Mouse (Mus musculus) hindbrain, embryonic 10.5 days (tissue): ENCODE results near the gene Fam71b. TPM values are rescaled to one million over a fixed set of nuclear protein-coding genes. Genes with fewer than 3 reads are reported as not detected.

Experiments used
- DNase-seq: peaks from one replicate; pipeline ENCODE4 v3.0.0-alpha.2; 2017; ENCODE audit warnings: low spot score
- H3K27ac ChIP-seq: fragments of 300-500 bp; sonication (generic); 2 replicates; pipeline ENCODE4 v1.5.1; 2016; ENCODE audit warnings: mild to moderate bottlenecking, moderate library complexity
- H3K27me3 ChIP-seq: fragments of 300-500 bp; sonication (generic); 2 replicates; pipeline ENCODE4 v1.6.1; 2016; ENCODE audit warnings: mild to moderate bottlenecking; ENCODE audit not compliant: poor library complexity, insufficient read depth, severe bottlenecking
- H3K36me3 ChIP-seq: fragments of 300-500 bp; sonication (generic); 2 replicates; pipeline ENCODE4 v1.6.1; 2016; ENCODE audit warnings: mild to moderate bottlenecking, moderate library complexity
- H3K4me1 ChIP-seq: fragments of 300-500 bp; sonication (generic); replicated peaks from 2 replicates; pipeline ENCODE4 v1.6.1; 2016; ENCODE audit warnings: mild to moderate bottlenecking
- H3K4me3 ChIP-seq: fragments of 300-500 bp; sonication (generic); 2 replicates; pipeline ENCODE4 v1.5.1; 2016; ENCODE audit warnings: mild to moderate bottlenecking, moderate library complexity
- H3K9me3 ChIP-seq: fragments of 300-500 bp; sonication (generic); 2 replicates; pipeline ENCODE4 v1.6.1; 2016; ENCODE audit warnings: mild to moderate bottlenecking, moderate library complexity
- WGBS: fragments of 180-500 bp; shearing (Covaris S2); methylation state at CpG from one replicate; pipeline ENCODE4 v1.1.7; 2016; 5-methylcytosine and 5-hydroxymethylcytosine counted together
- polyA plus RNA-seq: library from polyadenylated mRNA; unstranded; fragments of >200 nt; fragmentation: Nextera tagmentation; extraction: Ambion mirVana; gene quantifications from 2 replicates; pipeline ENCODE4 v1.2.1, GENCODE M21; 2016

The Fam71b gene
- polyA plus RNA-seq, 1 experiment from 2014 or later, result not detected

- Histone ChIP-seq H3K27me3 (no peaks in the 10 kb centered on the region), H3K4me1 (0 out of 2 replicates have a peak, but pooled peaks cover 4% of the 10 kb centered on the region), H3K27ac (no peak within 1 kb of the TSS), H3K36me3 (no peaks in the 10 kb centered on the region), H3K4me3 (no peak within 1 kb of the TSS), H3K9me3 (no peaks in the 10 kb centered on the region)
- DNase-seq, result no peak
- 80% methylated on average over 13 of the region's 13 CpGs for WGBS
These were observed 6.8 kb upstream of the Fam71b start, which contains the start of gene Itk for GRCm38 (mm10) chr11:46389336-46390117. Gene Itk (minus strand): TSS chr11:46389515.

GRCm38 (mm10) chr11:46390621-46391020, 5.7 kb upstream of the Fam71b start:
- no peaks in the 10 kb centered on the region for H3K36me3 ChIP-seq

GRCm38 (mm10) chr11:46392890-46393289, 3.5 kb upstream of the Fam71b start:
- Histone ChIP-seq H3K27ac (no peak overlapping the region), H3K9me3 (no peaks in the 10 kb centered on the region), H3K4me3 (no peak overlapping the region), H3K27me3 (no peaks in the 10 kb centered on the region), H3K4me1 (0 out of 2 replicates have a peak, but pooled peaks cover 4% of the 10 kb centered on the region), H3K36me3 (no peaks in the 10 kb centered on the region)
- no peak for DNase-seq
- WGBS, result 87% methylated on average over 7 of the region's 7 CpGs

More at GRCm38 (mm10) chr11:46390621-46391020, 5.7 kb upstream of the Fam71b start:
- Histone ChIP-seq H3K4me1 (0 out of 2 replicates have a peak, but pooled peaks cover 4% of the 10 kb centered on the region), H3K4me3 (no peak overlapping the region), H3K9me3 (no peaks in the 10 kb centered on the region), H3K27ac (no peak overlapping the region), H3K27me3 (no peaks in the 10 kb centered on the region)
- no peak for DNase-seq
- 51% methylated on average over 3 of the region's 3 CpGs for WGBS

GRCm38 (mm10) chr11:46393413-46393812, 2.9 kb upstream of the Fam71b start:
- WGBS, result 91% methylated on average over 4 of the region's 4 CpGs
- Histone ChIP-seq H3K4me3 (no peak overlapping the region), H3K4me1 (0 out of 2 replicates have a peak, but pooled peaks cover 4% of the 10 kb centered on the region), H3K27me3 (no peaks in the 10 kb centered on the region), H3K36me3 (no peaks in the 10 kb centered on the region), H3K27ac (no peak overlapping the region), H3K9me3 (no peaks in the 10 kb centered on the region)
- DNase-seq, result no peak

GRCm38 (mm10) chr11:46395088-46395487, 1.3 kb upstream of the Fam71b start:
- no peaks in the 10 kb centered on the region for H3K9me3 ChIP-seq
- H3K4me1 ChIP-seq, result peaks cover 10% of the 10 kb centered on the region
- WGBS, result 94% methylated on average over 2 of the region's 2 CpGs

GRCm38 (mm10) chr11:46395698-46396097, 661 bp upstream of the Fam71b start:
- 93% methylated on average over 2 of the region's 2 CpGs for WGBS
- DNase-seq, result no peak

More at GRCm38 (mm10) chr11:46395088-46395487, 1.3 kb upstream of the Fam71b start:
- Histone ChIP-seq H3K27me3 (no peaks in the 10 kb centered on the region), H3K4me3 (no peak overlapping the region), H3K27ac (no peak overlapping the region), H3K36me3 (no peaks in the 10 kb centered on the region)
- no peak for DNase-seq

GRCm38 (mm10) chr11:46396860-46397179, 461 bp downstream of the Fam71b start:
- H3K27me3 ChIP-seq, result no peaks in the 10 kb centered on the region
- no peak overlapping the region for H3K4me3 ChIP-seq
- DNase-seq, result no peak
- no peak overlapping the region for H3K27ac ChIP-seq
- no peaks in the 10 kb centered on the region for H3K9me3 ChIP-seq
- 89% methylated on average over 4 of the region's 4 CpGs for WGBS
- peaks cover 6% of the 10 kb centered on the region for H3K4me1 ChIP-seq
- H3K36me3 ChIP-seq, result no peaks in the 10 kb centered on the region

More at GRCm38 (mm10) chr11:46395698-46396097, 661 bp upstream of the Fam71b start:
- Histone ChIP-seq H3K36me3 (no peaks in the 10 kb centered on the region), H3K27ac (no peak overlapping the region), H3K27me3 (no peaks in the 10 kb centered on the region), H3K4me1 (peaks cover 6% of the 10 kb centered on the region), H3K4me3 (no peak overlapping the region), H3K9me3 (no peaks in the 10 kb centered on the region)

- no peak overlapping the region for H3K27ac ChIP-seq
- H3K36me3 ChIP-seq, result no peaks in the 10 kb centered on the region
- H3K9me3 ChIP-seq, result no peaks in the 10 kb centered on the region
- WGBS, result 61% methylated on average over 2 of the region's 2 CpGs
- H3K27me3 ChIP-seq, result no peaks in the 10 kb centered on the region
- no peak overlapping the region for H3K4me3 ChIP-seq
- H3K4me1 ChIP-seq, result peaks cover 6% of the 10 kb centered on the region
- no peak for DNase-seq
These were observed 1.5 kb downstream of the Fam71b start for GRCm38 (mm10) chr11:46397900-46398299.

- peaks cover 6% of the 10 kb centered on the region for H3K4me1 ChIP-seq
- H3K27ac ChIP-seq, result no peak overlapping the region
- no peak for DNase-seq
- no peaks in the 10 kb centered on the region for H3K27me3 ChIP-seq
- H3K36me3 ChIP-seq, result no peaks in the 10 kb centered on the region
- 84% methylated on average over 4 of the region's 4 CpGs for WGBS
- H3K9me3 ChIP-seq, result no peaks in the 10 kb centered on the region
- no peak overlapping the region for H3K4me3 ChIP-seq
These were observed 2.1 kb downstream of the Fam71b start for GRCm38 (mm10) chr11:46398473-46398872.

GRCm38 (mm10) chr11:46398933-46399383, 2.6 kb downstream of the Fam71b start:
- H3K9me3 ChIP-seq, result no peaks in the 10 kb centered on the region
- H3K27ac ChIP-seq, result no peak overlapping the region
- 65% methylated on average over 5 of the region's 5 CpGs for WGBS
- H3K4me3 ChIP-seq, result no peak overlapping the region
- H3K4me1 ChIP-seq, result peaks cover 6% of the 10 kb centered on the region
- no peaks in the 10 kb centered on the region for H3K27me3 ChIP-seq
- DNase-seq, result no peak
- no peaks in the 10 kb centered on the region for H3K36me3 ChIP-seq

GRCm38 (mm10) chr11:46401555-46401954, 5.2 kb downstream of the Fam71b start:
- H3K27me3 ChIP-seq, result peaks cover 2% of the 10 kb centered on the region
- 87% methylated on average over 12 of the region's 12 CpGs for WGBS
- DNase-seq, result no peak
- H3K4me1 ChIP-seq, result peaks cover 10% of the 10 kb centered on the region
- H3K9me3 ChIP-seq, result no peaks in the 10 kb centered on the region
- H3K4me3 ChIP-seq, result no peak overlapping the region
- no peak overlapping the region for H3K27ac ChIP-seq
- no peaks in the 10 kb centered on the region for H3K36me3 ChIP-seq

- peaks cover 13% of the 10 kb centered on the region; the same call in 1 of the 2 replicates for H3K4me1 ChIP-seq
- peaks cover 9% of the 10 kb centered on the region for H3K27me3 ChIP-seq
- no peak overlapping the region for H3K4me3 ChIP-seq
- H3K36me3 ChIP-seq, result no peaks in the 10 kb centered on the region
- no peak for DNase-seq
- WGBS, result 82% methylated on average over 16 of the region's 16 CpGs
- no peak overlapping the region for H3K27ac ChIP-seq
- no peaks in the 10 kb centered on the region for H3K9me3 ChIP-seq
These were observed 8.6 kb downstream of the Fam71b start for GRCm38 (mm10) chr11:46404986-46405385.

GRCm38 (mm10) chr11:46406721-46407120, 10.4 kb downstream of the Fam71b start:
- peak; percentile 6 for DNase-seq
- peak overlapping the region; percentile 69 for H3K27ac ChIP-seq
- peaks cover 9% of the 10 kb centered on the region for H3K27me3 ChIP-seq
- peaks cover 15% of the 10 kb centered on the region; the same call in 1 of the 2 replicates for H3K4me1 ChIP-seq
- H3K4me3 ChIP-seq, result 0 out of 2 replicates have a peak overlapping the region, but pooled peaks have one; percentile 9
- 36% methylated on average over 10 of the region's 10 CpGs for WGBS
- H3K36me3 ChIP-seq, result no peaks in the 10 kb centered on the region
- no peaks in the 10 kb centered on the region for H3K9me3 ChIP-seq
